Comparison of ENCODE assay signal across 8 mouse cellular contexts in the genomic region with DNA sequence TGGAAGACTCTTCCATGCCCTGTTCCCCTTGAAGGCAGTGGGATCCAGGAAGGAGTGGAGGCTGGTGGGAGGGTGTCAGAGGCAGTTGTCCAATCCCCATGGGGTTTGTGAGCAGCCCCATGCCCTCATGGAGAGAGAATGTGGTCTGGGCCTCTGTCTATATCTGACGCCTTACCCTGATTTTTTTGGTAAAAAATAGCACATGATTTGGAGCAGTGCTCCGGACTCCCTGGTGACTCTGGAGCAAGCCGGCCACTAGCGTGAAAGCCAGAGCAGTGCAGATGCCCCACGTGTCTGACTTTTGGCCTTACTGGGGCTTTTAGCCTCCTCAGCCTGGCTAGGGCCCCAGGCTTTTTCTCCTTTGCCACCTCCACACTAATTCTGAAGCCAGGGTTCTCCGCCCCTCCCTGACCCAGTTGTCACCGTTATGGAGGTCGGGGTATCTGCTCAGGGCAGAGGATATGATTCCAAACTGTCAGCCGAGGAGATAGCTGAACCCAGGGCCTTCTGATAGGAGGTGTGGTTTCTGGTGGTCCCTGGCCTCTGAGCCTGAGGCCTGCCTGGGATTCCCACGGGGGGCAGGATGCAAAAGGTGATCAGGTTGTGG. TPM values are rescaled to one million over a fixed set of nuclear protein-coding genes. Genes with fewer than 3 reads are reported as not detected.
DNase-seq lines count a peak whose midpoint lies in the region; ATAC-seq lines count a peak whose summit lies in the region.

No protein-coding gene starts in this region.

- ATAC-seq in megakaryocyte, adult 5-6 weeks (ENCODE audit: poor library complexity, severe bottlenecking), result no peak
- no peak for ATAC-seq in embryonic facial prominence, embryonic 11.5 days (replicated peaks; ENCODE audit: insufficient number of reproducible peaks, low FRiP score, low TSS enrichment, low read depth)
- ATAC-seq in hindbrain, embryonic 14.5 days (ENCODE audit: low FRiP score), result no peak

- peaks cover 71% of the 10 kb centered on the region for H3K36me3 ChIP-seq in megakaryocyte, embryonic 14.5 days (replicated peaks; ENCODE audit: low read length)
- peaks cover 11% of the 10 kb centered on the region for H3K36me3 ChIP-seq in embryonic facial prominence, embryonic 11.5 days (replicated peaks; ENCODE audit: control insufficient read depth, insufficient read depth, low read depth, low read length)
- H3K36me3 ChIP-seq in hindbrain, embryonic 14.5 days (replicated peaks; ENCODE audit: control insufficient read depth, insufficient read depth), result peaks cover 43% of the 10 kb centered on the region
- H3K36me3 ChIP-seq in macrophage (ENCODE audit: inconsistent target), result peaks cover 32% of the 10 kb centered on the region; the same call in 1 of the 2 replicates

- H3K4me3 ChIP-seq in megakaryocyte, embryonic 14.5 days (replicated peaks), result peak overlapping the region; percentile 99
- H3K4me3 ChIP-seq in embryonic facial prominence, embryonic 11.5 days (ENCODE audit: low read depth, low read length), result peak overlapping the region; percentile 96
- peak overlapping the region; percentile 95 for H3K4me3 ChIP-seq in hindbrain, embryonic 14.5 days (replicated peaks; ENCODE audit: low read length)
- H3K4me3 ChIP-seq in macrophage (ENCODE audit: inconsistent target), result peak overlapping the region; percentile 70

- no peak overlapping the region for H3K27ac ChIP-seq in embryonic facial prominence, embryonic 11.5 days (replicated peaks; ENCODE audit: low read depth, low read length)
- no peak overlapping the region for H3K27ac ChIP-seq in hindbrain, embryonic 14.5 days
- peak overlapping the region; percentile 93 for H3K27ac ChIP-seq in macrophage

- H3K9me3 ChIP-seq in megakaryocyte, embryonic 14.5 days, result no peaks in the 10 kb centered on the region
- H3K9me3 ChIP-seq in embryonic facial prominence, embryonic 11.5 days (replicated peaks; ENCODE audit: control insufficient read depth, low read length), result no peaks in the 10 kb centered on the region
- no peaks in the 10 kb centered on the region for H3K9me3 ChIP-seq in hindbrain, embryonic 14.5 days (ENCODE audit: control insufficient read depth, low read length)

- H3K9ac ChIP-seq in embryonic facial prominence, embryonic 11.5 days (replicated peaks; ENCODE audit: low read length), result peak overlapping the region; percentile 93
- H3K9ac ChIP-seq in hindbrain, embryonic 14.5 days, result peak overlapping the region; percentile 99

- H3K4me1 ChIP-seq in megakaryocyte, embryonic 14.5 days, result peaks cover 68% of the 10 kb centered on the region
- H3K4me1 ChIP-seq in embryonic facial prominence, embryonic 11.5 days (ENCODE audit: control insufficient read depth, insufficient read depth, low read length), result peaks cover 13% of the 10 kb centered on the region
- peaks cover 51% of the 10 kb centered on the region for H3K4me1 ChIP-seq in hindbrain, embryonic 14.5 days (replicated peaks; ENCODE audit: control insufficient read depth, insufficient read depth, low read length)

- 54% methylated on average over 10 of the region's 10 CpGs for WGBS in embryonic facial prominence, embryonic 11.5 days
- WGBS in hindbrain, embryonic 14.5 days, result 38% methylated on average over 10 of the region's 10 CpGs
- WGBS in macrophage (ENCODE audit: missing documents), result 12% methylated on average over 10 of the region's 10 CpGs

- DNase-seq in embryonic facial prominence, embryonic 11.5 days (ENCODE audit: low spot score), result no peak
- DNase-seq in hindbrain, embryonic 14.5 days (ENCODE audit: low spot score), result no peak
- no peak for DNase-seq in ovary, postnatal 14 days (ENCODE audit: low spot score)
- no peak for DNase-seq in frontal cortex, postnatal 36 days (ENCODE audit: low spot score in 2 of 2)
- no peak for DNase-seq in urinary bladder, postnatal 25 days (ENCODE audit: low spot score)

- H3K27me3 ChIP-seq in megakaryocyte, embryonic 14.5 days (replicated peaks), result no peaks in the 10 kb centered on the region
- H3K27me3 ChIP-seq in embryonic facial prominence, embryonic 11.5 days (ENCODE audit: control insufficient read depth, insufficient read depth, low read length), result no peaks in the 10 kb centered on the region
- no peaks in the 10 kb centered on the region for H3K27me3 ChIP-seq in hindbrain, embryonic 14.5 days (ENCODE audit: control insufficient read depth, insufficient read depth, low read length)

- H3K4me2 ChIP-seq in embryonic facial prominence, embryonic 11.5 days (ENCODE audit: low read depth, low read length), result peak overlapping the region; percentile 100
- H3K4me2 ChIP-seq in hindbrain, embryonic 14.5 days (replicated peaks), result peak overlapping the region; percentile 100

- peaks cover 78% of the 10 kb centered on the region for H3K79me2 ChIP-seq in macrophage (ENCODE audit: inconsistent target)

RNA-seq across cellular contexts. Expression of a gene that starts 3.5 kb away (rescaled TPM):
- polyA plus RNA-seq in megakaryocyte, embryonic 14.5 days (2012; ENCODE audit: insufficient read depth, low replicate concordance), result 211 and 280 TPM in 2 replicates
- total RNA-seq in megakaryocyte, adult 5-6 weeks (2015), result 73.7 and 76.7 TPM in 2 replicates
- 155 and 158 TPM in 2 replicates for total RNA-seq in megakaryocyte, adult 5-6 weeks (2017)
- 9.9 and 10.5 TPM in 2 replicates for polyA plus RNA-seq in embryonic facial prominence, embryonic 11.5 days (2014; fragmentation: Nextera tagmentation; extraction: Ambion mirVana)
- 27.1 and 27.5 TPM in 2 replicates for polyA plus RNA-seq in hindbrain, embryonic 14.5 days (2014; fragmentation: Nextera tagmentation; extraction: Ambion mirVana)
- 100 to 1,000 TPM in 14 of 26 experiments, 10 to 100 TPM in 12; 42.2 to 154 (median 107) TPM for total RNA-seq in macrophage (2018; cell fraction: chromatin; rRNA removed)
- 100 to 1,000 TPM in 25 of 26 experiments, 10 to 100 TPM in 1; 96.9 to 198 (median 152) TPM for total RNA-seq in macrophage (2018; cell fraction: cytosol; rRNA removed)
- 100 to 1,000 TPM in 23 of 26 experiments, 10 to 100 TPM in 3; 84.9 to 292 (median 161) TPM for total RNA-seq in macrophage (2018; cell fraction: nucleus; rRNA removed)
- 88.9 to 176 TPM (median 99.7 TPM) in 3 replicates for polyA plus RNA-seq in macrophage (2018)

RNA-seq across cellular contexts. Expression of a gene that starts 15.4 kb away (rescaled TPM):
- 775 and 2,394 TPM in 2 replicates for polyA plus RNA-seq in megakaryocyte, embryonic 14.5 days (2012; ENCODE audit: insufficient read depth, low replicate concordance)
- 0.74 and 1.0 TPM in 2 replicates for total RNA-seq in megakaryocyte, adult 5-6 weeks (2015)
- 0.18 and 0.69 TPM in 2 replicates for total RNA-seq in megakaryocyte, adult 5-6 weeks (2017)
- 31.1 and 33.9 TPM in 2 replicates for polyA plus RNA-seq in embryonic facial prominence, embryonic 11.5 days (2014; fragmentation: Nextera tagmentation; extraction: Ambion mirVana)
- polyA plus RNA-seq in hindbrain, embryonic 14.5 days (2014; fragmentation: Nextera tagmentation; extraction: Ambion mirVana), result 130 and 135 TPM in 2 replicates
- 1 to 10 TPM in 1 of 26 experiments, under 1 TPM in 3, not detected in 22; 0.22 to 2.7 (median 0.32) TPM for total RNA-seq in macrophage (2018; cell fraction: chromatin; rRNA removed)
- total RNA-seq in macrophage (2018; cell fraction: cytosol; rRNA removed), result under 1 TPM in 11 of 26 experiments, not detected in 15; under 0.01 to 0.13 (median 0.06) TPM
- under 1 TPM in 7 of 26 experiments, not detected in 19; 0.15 to 0.89 (median 0.19) TPM for total RNA-seq in macrophage (2018; cell fraction: nucleus; rRNA removed)
- 0.06 TPM in 2 of 3 replicates, not detected in the other for polyA plus RNA-seq in macrophage (2018)

RNA-seq across cellular contexts. Expression of a gene that starts 18.2 kb away (rescaled TPM):
- polyA plus RNA-seq in megakaryocyte, embryonic 14.5 days (2012; ENCODE audit: insufficient read depth, low replicate concordance), result 0.51 TPM in 1 of 2 replicates, not detected in the other
- not detected in 2 replicates for total RNA-seq in megakaryocyte, adult 5-6 weeks (2015)
- not detected in 2 replicates for total RNA-seq in megakaryocyte, adult 5-6 weeks (2017)
- 0.38 and 0.84 TPM in 2 replicates for polyA plus RNA-seq in embryonic facial prominence, embryonic 11.5 days (2014; fragmentation: Nextera tagmentation; extraction: Ambion mirVana)
- 0.17 TPM in 1 of 2 replicates, not detected in the other for polyA plus RNA-seq in hindbrain, embryonic 14.5 days (2014; fragmentation: Nextera tagmentation; extraction: Ambion mirVana)
- under 1 TPM in 1 of 26 experiments, not detected in 25; 0.51 TPM for total RNA-seq in macrophage (2018; cell fraction: chromatin; rRNA removed)
- not detected for total RNA-seq in macrophage (2018; cell fraction: cytosol; rRNA removed)
- total RNA-seq in macrophage (2018; cell fraction: nucleus; rRNA removed), result 1 to 10 TPM in 2 of 26 experiments, not detected in 24; 1.5 to 1.6 TPM
- not detected in 3 replicates for polyA plus RNA-seq in macrophage (2018)

RNA-seq across cellular contexts. Expression of a gene that starts 26.9 kb away (rescaled TPM):
- polyA plus RNA-seq in megakaryocyte, embryonic 14.5 days (2012; ENCODE audit: insufficient read depth, low replicate concordance), result not detected in 2 replicates
- total RNA-seq in megakaryocyte, adult 5-6 weeks (2015), result not detected in 2 replicates
- not detected in 2 replicates for total RNA-seq in megakaryocyte, adult 5-6 weeks (2017)
- not detected in 2 replicates for polyA plus RNA-seq in embryonic facial prominence, embryonic 11.5 days (2014; fragmentation: Nextera tagmentation; extraction: Ambion mirVana)
- polyA plus RNA-seq in hindbrain, embryonic 14.5 days (2014; fragmentation: Nextera tagmentation; extraction: Ambion mirVana), result not detected in 2 replicates
- total RNA-seq in macrophage (2018; cell fraction: chromatin; rRNA removed), result not detected
- total RNA-seq in macrophage (2018; cell fraction: cytosol; rRNA removed), result not detected
- not detected for total RNA-seq in macrophage (2018; cell fraction: nucleus; rRNA removed)
- not detected in 3 replicates for polyA plus RNA-seq in macrophage (2018)

RNA-seq across cellular contexts. Expression of a gene that starts 46.8 kb away (rescaled TPM):
- 35.1 and 38.6 TPM in 2 replicates for polyA plus RNA-seq in megakaryocyte, embryonic 14.5 days (2012; ENCODE audit: insufficient read depth, low replicate concordance)
- 4.5 and 6.3 TPM in 2 replicates for total RNA-seq in megakaryocyte, adult 5-6 weeks (2015)
- 0.73 and 1.7 TPM in 2 replicates for total RNA-seq in megakaryocyte, adult 5-6 weeks (2017)
- 15.5 and 17.0 TPM in 2 replicates for polyA plus RNA-seq in embryonic facial prominence, embryonic 11.5 days (2014; fragmentation: Nextera tagmentation; extraction: Ambion mirVana)
- 22.7 and 25.2 TPM in 2 replicates for polyA plus RNA-seq in hindbrain, embryonic 14.5 days (2014; fragmentation: Nextera tagmentation; extraction: Ambion mirVana)
- total RNA-seq in macrophage (2018; cell fraction: chromatin; rRNA removed), result 10 to 100 TPM in 1 of 26 experiments, 1 to 10 TPM in 14, under 1 TPM in 6, not detected in 5; 0.30 to 11.0 (median 3.0) TPM
- total RNA-seq in macrophage (2018; cell fraction: cytosol; rRNA removed), result 10 to 100 TPM in 8 of 26 experiments, 1 to 10 TPM in 18; 3.2 to 13.4 (median 5.8) TPM
- 10 to 100 TPM in 1 of 26 experiments, 1 to 10 TPM in 22, under 1 TPM in 3; 0.81 to 10.7 (median 2.4) TPM for total RNA-seq in macrophage (2018; cell fraction: nucleus; rRNA removed)
- 4.2 to 14.2 TPM (median 9.9 TPM) in 3 replicates for polyA plus RNA-seq in macrophage (2018)

Comparison
In these comparisons a context has a peak if more than half of its experiments do, and no peak if none do; other contexts are left out.
1. RNA of a gene that starts 15.4 kb away (polyA plus RNA-seq): 775 to 2,394 TPM in megakaryocyte, embryonic 14.5 days, 130 to 135 TPM in hindbrain, embryonic 14.5 days and 31.1 to 33.9 TPM in embryonic facial prominence, embryonic 11.5 days; 0.06 TPM in macrophage; every median in the first group is over 10 times any median in the second.
2. Peak in every context shown above with its lines, with median percentiles within 50 percentile points of each other: H3K4me3 ChIP-seq.